Mouse (Mus musculus) liver, adult 2 months (tissue): ENCODE measurements at regions not wholly inside any gene's neighbourhood (a gene's known extent, or its start where the extent isn't known, plus 50 kb on each side); places are given as distances from the start of the nearest gene placed in this dataset.

Experiments used
- CTCF ChIP-seq: fragments of 200-500 bp; IDR thresholded peaks from 2 replicates; pipeline ENCODE4 v1.5.1; 2011; ENCODE audit warnings: low read depth, low read length, control low read depth
- POLR2A ChIP-seq: fragments of 200-500 bp; IDR thresholded peaks from 2 replicates; pipeline ENCODE4 v1.6.1; 2011; ENCODE audit warnings: low read length, control low read depth; ENCODE audit not compliant: insufficient read depth; ENCODE audit errors: extremely low read depth

GRCm38 (mm10) chrX:99369258-99369900, 101.7 kb downstream of the Pja1 start:
- TF ChIP-seq CTCF (no peak), POLR2A (no peak)
